Mouse (Mus musculus) c-Kit-positive CD71-positive TER-119-negative erythroid progenitor cells, embryonic 14.5 days (primary cell): ENCODE measurements at regions not wholly inside any gene's neighbourhood (a gene's known extent, or its start where the extent isn't known, plus 50 kb on each side); places are given as distances from the start of the nearest gene placed in this dataset.

ENCODE experiments used
- DNase-seq: peaks from one replicate; pipeline ENCODE4 v3.0.0-alpha.2; 2013; ENCODE audit warnings: low read depth

- no peak for DNase-seq
Measured at GRCm38 (mm10) chr10:21724999-21725398, 132.1 kb downstream of the 1700020N01Rik start.

GRCm38 (mm10) chr10:21740256-21740655 lies 141.7 kb upstream of the Sgk1 start:
- DNase-seq, result no peak

- no peak for DNase-seq
Measured at GRCm38 (mm10) chr10:21741575-21741974, 140.4 kb upstream of the Sgk1 start.

- no peak for DNase-seq
Measured at GRCm38 (mm10) chr10:21741976-21742745, 139.8 kb upstream of the Sgk1 start.

GRCm38 (mm10) chr10:21743396-21743795 lies 138.6 kb upstream of the Sgk1 start:
- DNase-seq, result no peak

- DNase-seq, result no peak
Measured at GRCm38 (mm10) chr10:21744341-21744955, 137.5 kb upstream of the Sgk1 start.

GRCm38 (mm10) chr10:21745940-21746487 lies 136.0 kb upstream of the Sgk1 start:
- no peak for DNase-seq

- DNase-seq, result no peak
Measured at GRCm38 (mm10) chr10:21746713-21747112, 135.3 kb upstream of the Sgk1 start.

- DNase-seq, result no peak
Measured at GRCm38 (mm10) chr10:21751326-21751725, 130.7 kb upstream of the Sgk1 start.

- no peak for DNase-seq
Measured at GRCm38 (mm10) chr10:21752392-21752791, 129.6 kb upstream of the Sgk1 start.

GRCm38 (mm10) chr10:21754763-21755548 lies 127.0 kb upstream of the Sgk1 start:
- no peak for DNase-seq

GRCm38 (mm10) chr10:21755717-21756116 lies 126.3 kb upstream of the Sgk1 start:
- no peak for DNase-seq

GRCm38 (mm10) chr10:21756811-21757210 lies 125.2 kb upstream of the Sgk1 start:
- no peak for DNase-seq

GRCm38 (mm10) chr10:21758122-21758521 lies 123.9 kb upstream of the Sgk1 start:
- no peak for DNase-seq

GRCm38 (mm10) chr10:21762516-21762915 lies 119.5 kb upstream of the Sgk1 start:
- DNase-seq, result no peak

GRCm38 (mm10) chr10:21763017-21763964 lies 118.7 kb upstream of the Sgk1 start:
- DNase-seq, result no peak

- no peak for DNase-seq
Measured at GRCm38 (mm10) chr10:21764090-21764489, 117.9 kb upstream of the Sgk1 start.

GRCm38 (mm10) chr10:21764891-21765290 lies 117.1 kb upstream of the Sgk1 start:
- no peak for DNase-seq

GRCm38 (mm10) chr10:21773548-21773947 lies 108.4 kb upstream of the Sgk1 start:
- DNase-seq, result no peak

GRCm38 (mm10) chr10:21775441-21775840 lies 106.5 kb upstream of the Sgk1 start:
- no peak for DNase-seq
